Mouse (Mus musculus) embryonic facial prominence, embryonic 14.5 days (tissue): ENCODE measurements around the gene Zfp760. TPM values are rescaled to one million over a fixed set of nuclear protein-coding genes. Genes with fewer than 3 reads are reported as not detected.

Experiments
- polyA plus RNA-seq: library from polyadenylated mRNA; unstranded; fragments of >200 nt; fragmentation: Nextera tagmentation; extraction: Ambion mirVana; gene quantifications from 2 replicates; pipeline ENCODE4 v1.2.1, GENCODE M21; 2014

The Zfp760 gene
- polyA plus RNA-seq, 1 experiment from 2014 or later = 13.4 TPM

Other genes with a start within 250 kb of the Zfp760 start
- 7.3 and 10.4 TPM in 2 replicates for gene Zfp53, start 218.7 kb upstream of the Zfp760 start, polyA plus RNA-seq
- gene Zfp52, start 172.2 kb upstream of the Zfp760 start, polyA plus RNA-seq = 3.1 and 4.0 TPM in 2 replicates
- 23.1 and 24.6 TPM in 2 replicates for gene Zfp948, start 140.7 kb upstream of the Zfp760 start, polyA plus RNA-seq
- 4.8 and 5.0 TPM in 2 replicates for gene Zfp983, start 57.1 kb upstream of the Zfp760 start, polyA plus RNA-seq
- gene Gm10226, start 15.9 kb upstream of the Zfp760 start, polyA plus RNA-seq = 6.6 and 8.8 TPM in 2 replicates
- 6.1 and 6.9 TPM in 2 replicates for gene Zfp229, start 23.1 kb downstream of the Zfp760 start, polyA plus RNA-seq
- gene Zfp820, start 138.0 kb downstream of the Zfp760 start, polyA plus RNA-seq = 7.9 and 9.2 TPM in 2 replicates
- gene Zfp995, start 202.2 kb downstream of the Zfp760 start, polyA plus RNA-seq = 7.4 and 7.6 TPM in 2 replicates